Mouse (Mus musculus) kidney, postnatal 14 days (tissue): ENCODE data around the gene Fam228b.
"Not testable (repeated sequence)": the region's sequence is repeated elsewhere in the genome, so short reads cannot be mapped to it uniquely, and the experiment has no call there.

Experiments
- DNase-seq: peaks from one replicate; pipeline ENCODE4 v3.0.0; 2022; ENCODE audit warnings: mixed read lengths

Gene Fam228b

DNA sequence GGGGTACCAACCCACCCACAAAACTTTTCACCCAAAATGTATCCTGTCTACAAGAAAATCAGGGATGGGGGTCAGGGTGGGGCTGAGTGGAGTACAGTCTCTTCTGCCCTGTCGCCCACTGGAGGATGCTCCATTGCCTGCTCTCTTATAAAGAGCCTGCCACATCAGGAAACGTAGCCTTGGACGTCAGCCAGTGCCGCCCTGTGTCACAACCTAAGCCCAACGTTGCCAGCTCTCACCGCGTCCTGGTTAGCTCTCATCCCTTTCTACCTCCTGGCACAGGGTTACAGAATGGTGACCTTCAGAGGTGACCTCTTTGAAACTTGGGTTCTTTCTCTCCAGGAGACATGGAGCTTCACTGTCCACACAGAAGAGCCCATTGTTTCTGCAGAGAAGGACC, 28.2 kb downstream of the Fam228b start:
- no peak for DNase-seq

- DNase-seq, result no peak
These were observed 31.0 kb downstream of the Fam228b start, which contains the start of gene Fam228a for GRCm38 (mm10) chr12:4738031-4738576. Gene Fam228a (minus strand): TSS chr12:4738430.

- DNase-seq, result no peak
These were observed 36.7 kb downstream of the Fam228b start for GRCm38 (mm10) chr12:4732332-4732731.

- no peak for DNase-seq
These were observed 37.4 kb downstream of the Fam228b start for GRCm38 (mm10) chr12:4731629-4732028.

DNA sequence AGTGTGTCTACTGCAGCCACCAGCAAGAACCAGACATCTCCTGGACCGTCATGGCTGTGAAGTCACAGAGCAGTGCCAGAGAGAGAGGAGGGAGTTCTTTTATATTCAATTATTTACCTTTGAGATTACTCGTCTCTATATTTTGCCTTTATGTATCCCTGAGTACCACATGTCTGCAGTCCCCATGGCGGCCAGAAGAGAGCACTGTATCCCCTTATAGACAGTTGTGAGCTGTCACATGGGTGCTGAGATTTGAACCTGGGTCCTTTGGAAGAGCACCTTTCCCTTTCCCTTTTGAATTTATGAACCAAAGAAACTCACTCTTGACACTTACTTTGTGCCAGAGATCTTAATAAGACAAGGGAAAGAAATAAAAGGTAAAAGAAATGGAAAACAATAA, 39.9 kb downstream of the Fam228b start:
- DNase-seq, result no peak

GRCm38 (mm10) chr12:4719762-4720754, 49.0 kb downstream of the Fam228b start:
- no peak for DNase-seq

- no peak for DNase-seq
These were observed 49.9 kb downstream of the Fam228b start for GRCm38 (mm10) chr12:4719066-4719761.

GRCm38 (mm10) chr12:4717417-4717816, 51.6 kb downstream of the Fam228b start:
- DNase-seq, result peak; percentile 19

GRCm38 (mm10) chr12:4715606-4716005, 53.5 kb downstream of the Fam228b start:
- DNase-seq, result no peak

GRCm38 (mm10) chr12:4713361-4713760, 55.7 kb downstream of the Fam228b start:
- no peak for DNase-seq

DNA sequence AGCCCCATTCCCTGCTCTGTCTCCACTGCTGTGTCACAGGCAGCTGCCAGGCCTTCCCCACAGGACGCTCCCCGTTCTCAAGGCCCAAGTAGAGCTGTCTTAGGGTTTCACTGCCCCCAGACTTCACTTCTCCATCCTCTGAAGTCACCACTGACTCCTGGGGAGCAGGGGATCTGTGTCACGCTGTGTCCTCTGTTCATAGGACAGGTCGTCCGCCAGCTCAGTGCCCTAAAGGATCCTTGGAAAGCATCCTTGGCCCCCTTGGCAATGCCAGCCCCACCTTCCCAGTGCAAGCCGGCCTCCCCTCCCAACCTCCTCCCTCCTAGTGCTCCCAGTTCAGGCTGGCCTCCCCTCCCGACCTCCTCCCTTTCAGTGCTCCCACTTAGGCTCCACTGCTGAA, 59.1 kb downstream of the Fam228b start:
- no peak for DNase-seq

- no peak for DNase-seq
These were observed 60.0 kb downstream of the Fam228b start for GRCm38 (mm10) chr12:4708881-4709604.

GRCm38 (mm10) chr12:4708296-4708695, 60.8 kb downstream of the Fam228b start:
- no peak for DNase-seq

GRCm38 (mm10) chr12:4707488-4708017, 61.5 kb downstream of the Fam228b start:
- DNase-seq, result no peak

- DNase-seq, result no peak
These were observed 62.2 kb downstream of the Fam228b start for GRCm38 (mm10) chr12:4706901-4707300.

GRCm38 (mm10) chr12:4706175-4706574, 62.9 kb downstream of the Fam228b start:
- DNase-seq, result no peak

DNA sequence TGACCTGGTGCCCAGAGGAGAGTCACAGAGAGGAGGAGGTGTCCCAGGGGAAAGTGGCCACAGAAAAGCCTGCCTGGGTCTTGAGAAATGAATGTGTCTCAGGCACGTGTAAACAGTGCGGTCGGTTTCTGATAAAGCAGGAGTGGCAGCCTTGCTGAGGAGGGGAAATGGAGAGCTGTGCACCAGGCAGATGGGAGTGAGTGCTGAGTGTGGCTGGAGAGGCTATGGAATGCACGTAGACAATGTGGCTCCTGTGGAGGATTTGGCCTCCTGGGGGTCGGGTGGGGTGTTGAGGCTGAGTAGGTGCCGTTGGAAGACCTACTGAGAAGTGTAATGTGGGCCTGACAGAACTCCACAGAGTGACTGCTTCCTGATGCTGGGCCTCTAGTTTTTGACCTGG, 63.4 kb downstream of the Fam228b start:
- DNase-seq, result not testable (repeated sequence)

GRCm38 (mm10) chr12:4694534-4694933, 74.5 kb downstream of the Fam228b start:
- DNase-seq, result no peak

- DNase-seq, result no peak
These were observed 77.9 kb downstream of the Fam228b start for GRCm38 (mm10) chr12:4691193-4691592.
